Mouse (Mus musculus): ENCODE measurements around the gene Efcab3.
"Not testable (repeated sequence)": the region's sequence is repeated elsewhere in the genome, so short reads cannot be mapped to it uniquely, and the experiment has no call there.

The Efcab3 gene

GRCm38 (mm10) chr11:105063292-105063691 is at the start of gene Efcab3:
Gene Efcab3 (plus strand): TSS chr11:105063592.
- in situ Hi-C loops (cut with MboI, MseI): no loop called here

GRCm38 (mm10) chr11:105021071-105021470 is 42.3 kb upstream of the Efcab3 start:
- in situ Hi-C loops (cut with MboI, MseI): no loop called here

- in situ Hi-C loops (cut with MboI, MseI): no loop called here
These were observed 34.5 kb upstream of the Efcab3 start for GRCm38 (mm10) chr11:105028744-105029348.

GRCm38 (mm10) chr11:105029525-105029924 is 33.9 kb upstream of the Efcab3 start:
- in situ Hi-C loops (cut with MboI, MseI): no loop called here

GRCm38 (mm10) chr11:105030229-105030628 is 33.2 kb upstream of the Efcab3 start:
- in situ Hi-C loops (cut with MboI, MseI): no loop called here

GRCm38 (mm10) chr11:105031103-105031502 is 32.3 kb upstream of the Efcab3 start:
- in situ Hi-C loops (cut with MboI, MseI): no loop called here

- in situ Hi-C loops (cut with MboI, MseI): no loop called here
These were observed 28.3 kb upstream of the Efcab3 start for GRCm38 (mm10) chr11:105035081-105035480.

- in situ Hi-C loops (cut with MboI, MseI): not testable (repeated sequence)
These were observed 49.1 kb downstream of the Efcab3 start for GRCm38 (mm10) chr11:105112448-105112847.

- in situ Hi-C loops (cut with MboI, MseI): no loop called here
These were observed 54.4 kb downstream of the Efcab3 start for GRCm38 (mm10) chr11:105117814-105118213.

GRCm38 (mm10) chr11:105120551-105121061 is 57.2 kb downstream of the Efcab3 start:
- in situ Hi-C loops (cut with MboI, MseI): loop anchor here (10.0 kb wide), 1 partner anchor 556 kb away; no protein-coding TSS in a partner anchor

- in situ Hi-C loops (cut with MboI, MseI): loop anchor here (10.0 kb wide), 1 partner anchor 557 kb away; no protein-coding TSS in a partner anchor
These were observed 58.4 kb downstream of the Efcab3 start for GRCm38 (mm10) chr11:105121792-105122191.

- in situ Hi-C loops (cut with MboI, MseI): loop anchor here (10.0 kb wide), 1 partner anchor 559 kb away; no protein-coding TSS in a partner anchor
These were observed 60.6 kb downstream of the Efcab3 start for GRCm38 (mm10) chr11:105123986-105124385.

- in situ Hi-C loops (cut with MboI, MseI): loop anchor here (10.0 kb wide), 1 partner anchor 561 kb away; no protein-coding TSS in a partner anchor
These were observed 62.5 kb downstream of the Efcab3 start, which contains the start of gene Mettl2 for GRCm38 (mm10) chr11:105125735-105126519. Gene Mettl2 (plus strand): TSS chr11:105126425.

GRCm38 (mm10) chr11:105126520-105127029 is 63.2 kb downstream of the Efcab3 start:
- in situ Hi-C loops (cut with MboI, MseI): loop anchor here (10.0 kb wide), 1 partner anchor 562 kb away; no protein-coding TSS in a partner anchor

GRCm38 (mm10) chr11:105135692-105136091 is 72.3 kb downstream of the Efcab3 start:
- in situ Hi-C loops (cut with MboI, MseI): no loop called here

- in situ Hi-C loops (cut with MboI, MseI): not testable (repeated sequence)
These were observed 73.9 kb downstream of the Efcab3 start for GRCm38 (mm10) chr11:105137255-105137654.

GRCm38 (mm10) chr11:105140512-105140911 is 77.1 kb downstream of the Efcab3 start:
- in situ Hi-C loops (cut with MboI, MseI): not testable (repeated sequence)

- in situ Hi-C loops (cut with MboI, MseI): no loop called here
These were observed 77.7 kb downstream of the Efcab3 start for GRCm38 (mm10) chr11:105141115-105141514.

GRCm38 (mm10) chr11:105143564-105143963 is 80.2 kb downstream of the Efcab3 start:
- in situ Hi-C loops (cut with MboI, MseI): no loop called here

GRCm38 (mm10) chr11:105144084-105144483 is 80.7 kb downstream of the Efcab3 start:
- in situ Hi-C loops (cut with MboI, MseI): no loop called here

GRCm38 (mm10) chr11:105144508-105145210 is 81.3 kb downstream of the Efcab3 start:
- in situ Hi-C loops (cut with MboI, MseI): no loop called here
